Mouse (Mus musculus) stomach, postnatal 0 days (tissue): ENCODE measurements at regions not wholly inside any gene's neighbourhood (a gene's known extent, or its start where the extent isn't known, plus 50 kb on each side); places are given as distances from the start of the nearest gene placed in this dataset.

Experiments used
- ATAC-seq: fragments of 200-750 bp; cut with Nextera tagmentation; 2 replicates; pipeline ENCODE4 v1.8.0; 2017; ENCODE audit not compliant: low FRiP score, low TSS enrichment
- DNase-seq: peaks from one replicate; pipeline ENCODE4 v3.0.0-alpha.2; 2016; ENCODE audit warnings: low spot score
- H3K27ac ChIP-seq: fragments of 300-500 bp; sonication (generic); replicated peaks from 2 replicates; pipeline ENCODE4 v1.5.1; 2014; ENCODE audit warnings: mild to moderate bottlenecking, control low read depth
- H3K27me3 ChIP-seq: fragments of 300-500 bp; sonication (generic); 2 replicates; pipeline ENCODE4 v1.6.1; 2014; ENCODE audit warnings: low read length; ENCODE audit not compliant: control insufficient read depth, insufficient read depth
- H3K36me3 ChIP-seq: fragments of 300-500 bp; sonication (generic); 2 replicates; pipeline ENCODE4 v1.6.1; 2014; ENCODE audit warnings: low read length, mixed read lengths; ENCODE audit not compliant: control insufficient read depth, insufficient read depth
- H3K4me1 ChIP-seq: fragments of 300-500 bp; sonication (generic); replicated peaks from 2 replicates; pipeline ENCODE4 v1.6.1; 2014; ENCODE audit warnings: antibody characterized with exemption; ENCODE audit not compliant: control insufficient read depth, insufficient read depth
- H3K4me2 ChIP-seq: fragments of 300-500 bp; sonication (generic); replicated peaks from 2 replicates; pipeline ENCODE4 v1.6.1; 2014; ENCODE audit warnings: low read depth, mild to moderate bottlenecking, control low read depth, moderate library complexity
- H3K4me3 ChIP-seq: fragments of 300-500 bp; sonication (generic); 2 replicates; pipeline ENCODE4 v1.5.1; 2014; ENCODE audit warnings: low read depth, low read length, control low read depth
- H3K9ac ChIP-seq: fragments of 300-500 bp; sonication (generic); 2 replicates; pipeline ENCODE4 v1.6.1; 2014; ENCODE audit warnings: mild to moderate bottlenecking, low read length, control low read depth, mixed read lengths
- H3K9me3 ChIP-seq: fragments of 300-500 bp; sonication (generic); 2 replicates; pipeline ENCODE4 v1.6.1; 2016; ENCODE audit warnings: low read length; ENCODE audit not compliant: control insufficient read depth
- CTCF ChIP-seq: IDR thresholded peaks from 2 replicates; pipeline ENCODE4 v1.5.1; 2016; ENCODE audit warnings: antibody characterized with exemption, low read depth, mild to moderate bottlenecking, moderate library complexity
- EP300 ChIP-seq: optimal IDR thresholded peaks from 2 replicates; pipeline ENCODE3; 2016; ENCODE audit warnings: antibody characterized with exemption
- WGBS: fragments of 180-500 bp; shearing (Covaris S2); extraction: QIAGEN DNeasy Blood & Tissue Kit; methylation state at CpG from one replicate; pipeline ENCODE4 v1.1.7; 2014; 5-methylcytosine and 5-hydroxymethylcytosine counted together

DNA sequence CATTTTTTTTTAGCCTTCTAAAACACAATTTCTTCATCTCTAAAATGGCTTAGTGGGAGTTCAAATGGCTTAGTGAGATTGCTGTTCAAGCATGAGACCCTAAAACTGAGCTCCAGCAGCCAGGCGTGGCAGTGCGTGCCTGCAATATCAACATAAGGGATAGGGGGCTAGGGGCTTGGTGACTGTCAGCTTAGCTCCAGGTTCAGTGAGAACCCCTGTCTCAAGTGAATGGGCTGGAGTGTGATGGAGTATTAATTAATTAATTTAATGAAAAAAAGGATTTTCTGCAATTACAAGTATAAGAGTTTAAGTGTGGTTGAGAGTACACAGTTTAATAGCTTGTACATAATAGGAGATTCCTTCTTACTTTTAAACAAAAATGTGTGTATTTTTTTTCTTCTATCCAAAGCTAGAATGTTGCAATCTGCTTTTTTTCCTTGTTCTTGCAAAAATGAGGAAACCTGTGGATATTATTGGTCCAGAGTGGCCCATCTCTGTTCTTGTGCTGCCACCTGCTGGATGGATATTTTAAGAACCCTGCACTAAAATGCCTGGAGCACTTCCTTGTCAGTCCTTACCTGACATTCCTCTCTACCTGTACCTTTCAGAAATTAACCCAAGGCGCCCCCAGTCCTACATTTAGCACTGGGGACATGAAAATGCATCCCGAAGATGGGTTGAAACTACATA, 54.0 kb upstream of the Usp47 start:
- H3K4me3 ChIP-seq, result no peak overlapping the region
- no peaks in the 10 kb centered on the region for H3K36me3 ChIP-seq
- TF ChIP-seq EP300, result no peak
- peak; percentile 86 for TF ChIP-seq CTCF
- no peak overlapping the region for H3K27ac ChIP-seq
- ATAC-seq (peak; percentile 65; the same call in 1 of the 2 replicates), DNase-seq (peak; percentile 79)
- no peak overlapping the region for H3K9ac ChIP-seq
- WGBS, result 52% methylated on average over 4 of the region's 4 CpGs
- no peak overlapping the region for H3K4me2 ChIP-seq
- no peaks in the 10 kb centered on the region for H3K4me1 ChIP-seq
- no peaks in the 10 kb centered on the region for H3K27me3 ChIP-seq
- H3K9me3 ChIP-seq, result no peaks in the 10 kb centered on the region

- 72% methylated on average over 5 of the region's 5 CpGs for WGBS
- no peak for ATAC-seq
- no peak for DNase-seq
- TF ChIP-seq CTCF, result no peak
- TF ChIP-seq EP300, result no peak
- H3K27me3 ChIP-seq, result no peaks in the 10 kb centered on the region
- H3K4me2 ChIP-seq, result no peak overlapping the region
- no peaks in the 10 kb centered on the region for H3K36me3 ChIP-seq
- H3K4me1 ChIP-seq, result no peaks in the 10 kb centered on the region
- H3K9ac ChIP-seq, result no peak overlapping the region
- no peak overlapping the region for H3K4me3 ChIP-seq
- no peak overlapping the region for H3K27ac ChIP-seq
- no peaks in the 10 kb centered on the region for H3K9me3 ChIP-seq
Measured at GRCm38 (mm10) chr7:111968261-111968660, 55.0 kb upstream of the Usp47 start.

GRCm38 (mm10) chr7:111966716-111967115, 56.6 kb upstream of the Usp47 start:
- no peak overlapping the region for H3K9ac ChIP-seq
- no peak overlapping the region for H3K4me3 ChIP-seq
- H3K27ac ChIP-seq, result no peak overlapping the region
- H3K4me2 ChIP-seq, result no peak overlapping the region
- WGBS, result 70% methylated on average over 3 of the region's 3 CpGs
- H3K27me3 ChIP-seq, result no peaks in the 10 kb centered on the region
- H3K36me3 ChIP-seq, result no peaks in the 10 kb centered on the region
- H3K4me1 ChIP-seq, result no peaks in the 10 kb centered on the region
- TF ChIP-seq CTCF (no peak), EP300 (no peak)
- ATAC-seq (no peak), DNase-seq (no peak)
- H3K9me3 ChIP-seq, result no peaks in the 10 kb centered on the region

- H3K9me3 ChIP-seq, result no peaks in the 10 kb centered on the region
- H3K4me3 ChIP-seq, result no peak overlapping the region
- no peak overlapping the region for H3K9ac ChIP-seq
- ATAC-seq, result no peak
- DNase-seq, result no peak
- peak; percentile 49 for TF ChIP-seq CTCF
- no peak for TF ChIP-seq EP300
- H3K4me1 ChIP-seq, result no peaks in the 10 kb centered on the region
- no peaks in the 10 kb centered on the region for H3K27me3 ChIP-seq
- H3K4me2 ChIP-seq, result no peak overlapping the region
- no peak overlapping the region for H3K27ac ChIP-seq
- 97% methylated on average over 1 of the region's 1 CpGs for WGBS
- no peaks in the 10 kb centered on the region for H3K36me3 ChIP-seq
Measured at GRCm38 (mm10) chr7:111963969-111964368, 59.3 kb upstream of the Usp47 start.

DNA sequence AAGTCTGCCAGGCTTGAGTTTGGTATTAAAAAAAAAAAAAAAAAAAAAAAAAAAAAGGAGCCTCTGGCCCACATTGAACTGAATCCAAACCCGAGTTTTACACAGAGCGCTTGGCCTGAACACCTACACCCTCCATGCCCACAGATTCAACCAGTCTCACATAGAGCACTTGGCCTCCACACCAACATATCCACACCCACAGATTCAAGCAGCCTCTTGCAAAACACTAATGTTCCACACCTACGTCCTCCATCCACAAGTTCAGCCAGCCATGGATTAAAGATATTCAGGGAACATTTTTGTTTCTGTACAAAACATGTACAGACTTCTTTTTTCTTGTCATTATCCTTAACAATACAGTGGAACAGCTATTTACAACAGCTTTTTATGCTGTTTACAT, 63.3 kb upstream of the Usp47 start:
- H3K4me3 ChIP-seq, result no peak overlapping the region
- H3K27ac ChIP-seq, result peak overlapping the region; percentile 56; the same call in 1 of the 2 replicates
- 59% methylated on average over 3 of the region's 3 CpGs for WGBS
- H3K4me2 ChIP-seq, result no peak overlapping the region
- no peaks in the 10 kb centered on the region for H3K36me3 ChIP-seq
- TF ChIP-seq EP300 (no peak), CTCF (no peak)
- no peak overlapping the region for H3K9ac ChIP-seq
- no peak for DNase-seq
- H3K27me3 ChIP-seq, result no peaks in the 10 kb centered on the region
- no peaks in the 10 kb centered on the region for H3K9me3 ChIP-seq
- no peaks in the 10 kb centered on the region for H3K4me1 ChIP-seq
- ATAC-seq, result no peak

GRCm38 (mm10) chr7:111956671-111957070, 66.6 kb upstream of the Usp47 start:
- no peak overlapping the region for H3K4me2 ChIP-seq
- H3K4me3 ChIP-seq, result no peak overlapping the region
- H3K27ac ChIP-seq, result no peak overlapping the region
- TF ChIP-seq EP300, result no peak
- no peak for TF ChIP-seq CTCF
- no peaks in the 10 kb centered on the region for H3K9me3 ChIP-seq
- no peaks in the 10 kb centered on the region for H3K4me1 ChIP-seq
- DNase-seq (no peak), ATAC-seq (no peak)
- WGBS, result 77% methylated on average over 2 of the region's 2 CpGs
- no peaks in the 10 kb centered on the region for H3K27me3 ChIP-seq
- no peaks in the 10 kb centered on the region for H3K36me3 ChIP-seq
- H3K9ac ChIP-seq, result no peak overlapping the region
